Mouse (Mus musculus) gastrocnemius, adult 2 months (tissue): ENCODE measurements around the gene Wwc1. TPM values are rescaled to one million over a fixed set of nuclear protein-coding genes. Genes with fewer than 3 reads are reported as not detected.
A peak's percentile ranks its signal among the peaks of the same experiment; 100 is the strongest.

Source experiments
- DNase-seq: peaks from one replicate; pipeline ENCODE4 v3.0.0; 2022
- H3K27ac ChIP-seq: fragments of 200-600 bp; 2 replicates; pipeline ENCODE4 v1.8.1; 2022; ENCODE audit warnings: mild to moderate bottlenecking
- H3K4me3 ChIP-seq: fragments of 200-600 bp; 2 replicates; pipeline ENCODE4 v1.8.1; 2022; ENCODE audit warnings: mild to moderate bottlenecking, moderate library complexity
- CTCF ChIP-seq: fragments of 200-600 bp; IDR thresholded peaks from 2 replicates; pipeline ENCODE4 v1.8.1; 2022; ENCODE audit warnings: antibody characterized with exemption, mild to moderate bottlenecking, moderate library complexity
- intact Hi-C: fragments of 180-260 bp; cut with DNase I; formaldehyde crosslinking; loops from one replicate; pipeline ENCODE4 v1.15.1; 2025
- total RNA-seq, 2 experiments: library from RNA; stranded (reverse); gene quantifications; 2 replicates each; pipeline ENCODE4 v1.2.3; 2021

The Wwc1 gene
- total RNA-seq, 2 experiments from 2014 or later: not detected

DNA sequence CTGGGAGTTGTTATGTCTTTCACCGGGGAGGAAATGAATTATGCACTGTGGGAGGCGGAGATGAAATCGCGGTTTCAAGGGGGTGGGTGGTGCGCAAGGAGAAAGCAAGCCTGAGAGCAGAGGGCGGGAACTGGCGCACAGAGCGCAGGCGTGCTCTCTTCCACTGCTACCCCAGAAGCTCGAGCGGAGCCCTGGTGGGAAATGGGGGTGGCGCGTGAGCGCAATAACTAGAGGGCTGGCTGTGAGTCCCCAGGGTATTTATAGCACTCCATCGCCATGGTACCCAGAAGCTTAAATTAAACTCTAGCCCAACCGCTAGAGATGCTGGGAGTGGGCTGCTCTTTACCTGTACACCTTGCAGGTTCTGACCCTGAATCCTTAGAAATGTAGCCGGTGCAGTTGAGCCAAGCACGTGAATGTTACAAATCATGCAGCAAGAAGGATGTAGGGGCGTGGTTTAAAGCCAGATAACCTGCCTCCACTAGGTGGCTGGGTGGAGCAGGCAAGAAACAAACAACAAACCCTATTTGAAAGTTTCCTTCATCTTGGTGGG lies 5.6 kb upstream of the Wwc1 start:
- Histone ChIP-seq H3K4me3 (no peak overlapping the region), H3K27ac (no peak overlapping the region)
- DNase-seq: no peak
- TF ChIP-seq CTCF: no peak
- intact Hi-C loops: no loop called here

DNA sequence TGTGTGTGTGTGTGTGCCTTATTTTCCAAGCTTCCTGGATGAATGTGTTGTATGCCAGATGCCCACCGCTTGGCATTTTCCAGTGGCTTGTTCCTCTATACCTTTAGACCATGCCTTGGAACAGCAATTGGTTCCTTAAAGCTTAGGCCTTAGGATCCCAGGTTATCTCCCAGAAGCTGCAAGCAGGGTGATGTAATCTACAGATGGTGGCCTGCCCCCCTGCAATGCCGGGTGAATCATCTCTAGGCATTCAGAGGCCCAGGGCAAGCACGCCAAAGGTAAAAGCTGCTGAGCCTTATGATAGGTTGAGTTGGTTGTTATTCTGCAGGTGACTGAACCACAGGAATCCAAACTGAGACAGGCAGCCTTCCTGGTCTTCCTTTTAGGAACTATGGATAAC lies 2.4 kb upstream of the Wwc1 start:
- Histone ChIP-seq H3K27ac (no peak overlapping the region), H3K4me3 (no peak overlapping the region)
- no peak for TF ChIP-seq CTCF
- no peak for DNase-seq
- intact Hi-C loops: no loop called here

DNA sequence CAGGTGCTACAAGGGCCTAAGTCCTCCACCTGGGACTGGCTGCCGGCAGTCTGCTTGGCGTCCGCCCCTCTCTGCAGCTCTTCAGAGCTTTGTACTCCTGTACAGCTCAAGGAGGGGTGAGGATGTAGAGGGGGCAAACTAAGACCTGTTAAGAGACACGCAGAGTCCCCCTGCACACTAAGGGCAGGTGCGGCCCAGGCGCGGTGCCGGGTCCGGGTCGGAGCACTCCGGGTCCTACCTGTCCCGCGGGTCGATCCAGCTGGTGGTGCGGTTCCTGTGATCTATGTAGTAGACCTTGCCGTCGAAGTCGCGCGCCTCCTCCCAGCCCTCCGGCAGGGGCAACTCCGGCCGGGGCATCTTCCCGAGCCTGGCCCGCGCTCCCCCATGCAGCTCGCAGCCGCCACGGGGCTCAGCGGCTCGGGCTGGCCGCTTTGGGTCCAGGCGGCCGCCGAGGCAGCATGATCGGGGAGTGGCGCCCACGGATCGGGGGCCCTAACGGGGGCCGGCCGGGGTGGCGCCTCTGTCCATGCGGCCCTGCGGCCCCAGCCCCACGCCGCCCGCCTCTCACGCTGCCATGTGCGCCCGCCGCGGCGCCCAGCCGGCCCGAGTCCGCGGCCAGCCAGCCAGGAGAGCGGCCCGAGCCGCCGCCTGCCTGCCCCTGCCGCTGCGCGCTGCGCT lies 455 bp downstream of the Wwc1 start:
- peak overlapping the region; percentile 73 for H3K4me3 ChIP-seq
- DNase-seq: peak; percentile 31
- no peak for TF ChIP-seq CTCF
- no peak overlapping the region for H3K27ac ChIP-seq
- intact Hi-C loops: no loop called here

DNA sequence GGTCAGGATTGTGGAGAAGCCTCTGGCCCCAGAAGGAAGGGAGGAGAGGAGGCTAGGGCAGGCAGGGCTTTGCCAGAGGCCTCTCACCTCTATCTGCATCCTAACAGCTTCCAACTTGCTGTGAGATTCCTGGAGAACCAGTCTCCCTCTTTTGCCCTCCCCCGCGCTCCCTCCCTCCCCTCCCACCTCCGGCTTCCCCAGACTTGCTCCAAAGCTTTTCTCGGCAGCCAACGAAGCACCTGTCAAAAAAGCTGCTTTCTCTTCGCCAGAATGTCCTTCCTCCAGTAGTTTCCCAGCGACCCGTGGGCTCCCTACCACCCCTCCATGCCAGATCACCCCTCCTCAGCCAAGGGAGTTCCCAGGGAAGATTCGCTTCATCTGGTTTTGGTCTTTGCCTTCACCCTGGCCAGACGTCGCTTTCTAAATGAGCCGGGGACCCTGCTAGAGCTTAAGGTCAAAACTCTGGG lies 1.0 kb downstream of the Wwc1 start:
- no peak for TF ChIP-seq CTCF
- intact Hi-C loops: no loop called here
- DNase-seq: no peak

DNA sequence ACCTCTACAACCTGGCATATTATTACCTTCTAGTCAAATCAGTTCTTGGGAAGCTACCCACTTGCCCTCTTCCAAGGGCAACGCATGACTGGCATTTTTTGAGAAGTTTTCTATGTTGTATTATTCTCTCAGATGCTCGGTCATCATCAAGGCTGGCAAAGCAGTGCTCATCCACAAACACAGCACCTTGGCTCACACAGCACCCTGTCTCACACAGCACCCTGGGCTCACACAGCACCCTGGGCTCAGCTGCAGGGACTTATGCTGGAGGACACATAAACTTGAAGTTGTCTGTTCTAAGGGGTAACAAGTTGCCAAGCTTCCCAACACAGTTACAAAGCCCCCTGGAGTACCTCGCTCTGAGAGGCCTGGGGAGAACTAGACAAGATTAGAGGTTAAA lies 2.5 kb downstream of the Wwc1 start:
- no peak for TF ChIP-seq CTCF
- H3K4me3 ChIP-seq: no peak overlapping the region
- no peak overlapping the region for H3K27ac ChIP-seq
- DNase-seq: no peak
- intact Hi-C loops: no loop called here

More for the DNA sequence above, 1.0 kb downstream of the Wwc1 start:
- H3K27ac ChIP-seq: no peak overlapping the region
- peak overlapping the region; percentile 73 for H3K4me3 ChIP-seq

DNA sequence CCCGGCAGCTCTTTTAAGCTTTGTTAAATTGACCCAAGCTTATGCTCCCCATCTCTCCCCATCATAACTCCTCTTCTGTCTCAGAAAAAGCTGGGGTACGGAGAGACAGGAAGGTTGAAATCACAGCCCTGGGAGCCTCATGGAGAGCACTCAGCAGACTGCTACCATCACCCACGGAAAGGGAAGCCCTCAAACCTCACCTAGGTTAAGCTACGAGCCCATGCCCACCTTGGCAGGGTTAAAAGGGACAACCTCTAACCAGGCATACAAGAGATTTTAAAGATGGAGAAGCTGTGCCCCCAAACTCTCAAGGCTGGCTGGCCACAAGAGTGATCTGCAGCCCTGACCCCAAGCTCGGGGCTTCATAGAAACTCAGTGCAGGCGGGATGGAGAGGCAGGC lies 3.2 kb downstream of the Wwc1 start:
- no peak for DNase-seq
- Histone ChIP-seq H3K4me3 (no peak overlapping the region), H3K27ac (no peak overlapping the region)
- no peak for TF ChIP-seq CTCF
- intact Hi-C loops: no loop called here

DNA sequence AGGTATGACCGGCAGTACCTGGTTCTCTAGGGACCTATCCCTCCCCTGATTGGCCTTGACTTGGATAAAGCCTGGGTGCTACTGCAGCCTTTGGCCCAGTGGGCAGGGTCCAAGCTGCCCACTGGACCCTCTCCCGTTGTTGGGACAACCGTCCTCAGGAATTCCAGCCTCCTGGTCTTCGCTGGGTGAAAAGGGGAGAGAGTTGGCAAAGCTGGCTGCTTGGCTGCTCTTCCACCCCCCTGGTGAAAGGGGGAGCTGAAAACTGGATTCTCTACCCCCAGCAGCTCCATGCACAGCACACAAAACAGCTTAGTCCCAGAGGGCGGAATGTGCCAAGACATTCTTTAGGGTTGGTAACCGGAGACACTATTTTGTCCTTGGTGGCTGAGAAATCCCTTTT lies 3.8 kb downstream of the Wwc1 start:
- DNase-seq: no peak
- Histone ChIP-seq H3K4me3 (no peak overlapping the region), H3K27ac (no peak overlapping the region)
- intact Hi-C loops: no loop called here
- no peak for TF ChIP-seq CTCF

DNA sequence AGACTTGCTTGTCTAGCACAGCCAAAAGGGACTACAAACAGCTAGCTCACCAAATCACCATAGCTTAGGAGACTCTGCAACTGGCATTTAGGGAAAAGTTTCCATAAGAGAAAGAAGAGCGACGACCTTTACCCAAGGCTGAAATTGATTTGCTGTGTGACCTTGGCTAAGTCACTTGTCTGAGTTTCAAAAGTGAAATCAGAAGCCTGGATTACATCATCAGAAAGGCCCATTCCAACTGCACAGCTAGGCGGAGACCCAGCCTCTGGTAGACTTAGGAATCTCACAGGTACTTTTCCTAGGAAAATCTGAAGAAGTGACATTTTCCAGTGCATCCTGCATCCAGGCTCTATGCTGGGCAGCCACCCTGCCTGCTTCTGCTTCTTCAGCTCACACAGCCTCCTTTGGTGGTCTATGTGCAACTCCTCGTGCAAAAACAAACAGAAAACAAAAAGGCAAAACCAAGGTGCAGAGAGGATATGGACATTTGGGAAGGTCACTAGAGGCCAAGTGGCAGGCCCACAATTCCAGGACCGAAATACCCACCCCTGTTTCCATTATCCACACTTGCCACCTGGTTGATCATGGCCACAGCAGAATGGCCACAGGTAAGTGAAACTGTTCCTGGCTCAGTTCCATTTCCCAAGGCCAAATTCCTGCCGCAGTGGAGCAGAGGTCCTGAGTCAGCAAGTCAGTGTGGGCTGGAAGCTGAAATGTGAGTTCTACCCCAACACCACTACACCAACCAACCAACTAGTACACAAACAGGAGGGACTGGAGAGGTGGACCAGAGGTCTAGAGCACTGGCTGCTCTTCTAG lies 5.5 kb downstream of the Wwc1 start:
- DNase-seq: no peak
- intact Hi-C loops: no loop called here
- TF ChIP-seq CTCF: no peak
- H3K27ac ChIP-seq: no peak overlapping the region
- no peak overlapping the region for H3K4me3 ChIP-seq

DNA sequence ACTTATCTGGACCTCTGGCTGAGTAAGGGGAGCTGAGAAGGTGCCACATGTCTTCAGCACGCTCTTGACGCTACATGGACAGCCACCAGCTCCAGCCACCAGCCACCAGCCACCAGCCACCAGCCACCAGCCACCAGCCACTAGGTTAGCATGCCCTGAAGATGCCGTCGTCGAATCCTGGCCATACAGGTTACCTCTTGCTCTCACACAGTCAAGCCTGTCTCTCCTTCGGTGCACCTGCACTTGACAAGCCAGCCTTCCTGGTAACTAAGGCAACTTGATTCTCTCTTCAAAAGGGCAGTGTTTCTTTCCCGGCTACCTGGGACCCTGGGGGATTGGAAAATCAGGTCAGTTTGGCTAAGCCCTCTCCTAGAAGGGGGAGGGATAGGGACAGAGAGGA lies 7.2 kb downstream of the Wwc1 start:
- Histone ChIP-seq H3K27ac (no peak overlapping the region), H3K4me3 (no peak overlapping the region)
- DNase-seq: no peak
- intact Hi-C loops: no loop called here
- TF ChIP-seq CTCF: no peak

DNA sequence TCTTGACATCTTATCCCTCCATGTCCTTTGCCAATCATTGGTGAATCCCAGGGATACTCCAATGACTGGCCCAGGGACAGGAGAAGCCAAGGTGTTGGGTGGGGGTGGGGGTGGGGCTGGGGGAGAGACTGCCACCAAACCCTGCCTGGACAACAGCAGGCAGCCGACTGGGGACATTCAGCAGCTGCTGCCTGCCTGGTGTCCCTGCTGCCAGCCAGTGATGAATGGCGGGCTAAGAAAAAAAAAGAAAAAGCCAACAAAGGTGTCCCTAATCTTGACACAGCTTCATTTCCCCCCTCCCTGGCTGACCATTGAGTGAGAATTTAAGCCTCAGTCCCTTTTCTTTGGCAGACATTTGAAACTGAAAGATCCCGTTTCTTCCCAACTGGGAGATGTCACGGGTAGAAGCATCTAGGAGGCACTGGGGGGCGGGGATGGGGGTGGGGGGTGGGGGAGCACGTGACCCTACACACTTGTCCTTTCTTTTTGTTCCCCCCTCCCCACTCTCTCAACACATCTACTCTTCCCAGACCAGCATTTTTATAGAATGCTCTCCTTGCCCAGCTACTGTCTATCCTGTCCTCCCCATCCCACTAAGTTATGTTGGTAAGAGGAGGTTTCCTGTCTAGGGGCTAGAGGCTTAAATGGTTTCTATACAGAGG lies 7.9 kb downstream of the Wwc1 start:
- Histone ChIP-seq H3K4me3 (no peak overlapping the region), H3K27ac (no peak overlapping the region)
- no peak for TF ChIP-seq CTCF
- intact Hi-C loops: no loop called here
- no peak for DNase-seq

DNA sequence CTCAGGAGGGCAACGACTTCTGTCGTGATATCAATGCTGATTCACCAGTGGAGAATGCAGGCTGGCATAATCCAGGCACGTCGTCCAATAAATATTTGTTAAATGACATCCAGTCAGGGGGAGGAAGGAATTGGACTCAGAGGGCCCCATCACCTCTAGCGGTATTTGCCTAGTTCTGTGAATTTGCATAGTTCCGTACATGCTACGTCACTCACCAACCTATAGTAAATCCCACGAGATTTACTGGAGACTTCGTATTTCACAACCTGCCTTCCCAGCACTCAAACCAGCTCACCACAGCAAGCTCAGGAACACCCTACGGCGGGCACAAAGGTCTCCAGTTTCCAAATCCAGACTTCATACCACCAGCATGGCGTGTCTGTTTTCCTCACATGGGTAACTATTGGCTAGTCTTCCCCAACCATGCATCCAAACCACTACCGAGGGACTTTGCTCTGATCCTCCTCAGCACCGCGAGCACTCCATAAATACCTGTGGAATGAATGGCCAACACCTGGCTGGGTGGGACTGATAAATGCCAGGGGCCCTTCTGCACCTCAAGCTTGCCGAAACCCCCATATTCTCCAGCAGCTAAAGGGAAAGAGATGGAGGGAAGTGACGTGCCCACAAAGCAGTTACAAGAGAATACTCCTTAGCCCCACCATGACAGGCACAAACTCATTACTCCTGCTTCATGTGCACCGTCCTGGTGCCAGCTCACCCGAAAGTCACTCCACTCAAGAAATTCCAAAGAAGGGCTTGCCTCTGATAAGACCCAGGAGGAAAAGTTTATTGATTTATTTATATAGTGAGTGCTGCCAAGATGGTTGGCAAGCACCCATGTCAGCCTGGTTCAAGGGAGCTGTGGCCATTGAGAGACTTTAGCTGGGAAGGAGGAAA lies 9.3 kb downstream of the Wwc1 start:
- intact Hi-C loops: no loop called here
- no peak overlapping the region for H3K4me3 ChIP-seq
- DNase-seq: no peak
- no peak overlapping the region for H3K27ac ChIP-seq
- no peak for TF ChIP-seq CTCF

DNA sequence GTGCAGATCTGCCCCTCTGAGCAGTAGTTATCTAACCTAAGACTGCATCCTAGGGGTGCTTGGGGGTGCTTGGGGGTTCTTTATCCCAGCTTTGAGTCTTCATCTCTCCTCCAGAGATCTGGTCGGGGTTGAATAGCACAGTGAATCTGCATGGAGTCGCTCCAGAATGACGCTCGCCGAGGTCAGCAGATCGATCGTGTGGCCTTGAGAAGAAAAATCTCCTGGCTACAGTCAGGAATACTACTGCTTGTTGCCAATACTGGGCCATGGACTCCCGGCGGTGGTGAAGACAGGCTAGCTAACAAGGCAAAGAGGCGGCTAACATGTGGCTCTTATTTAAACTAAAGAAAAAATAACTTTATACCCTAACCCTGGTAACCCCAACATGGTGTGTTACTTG lies 12.0 kb downstream of the Wwc1 start:
- Histone ChIP-seq H3K27ac (no peak overlapping the region), H3K4me3 (no peak overlapping the region)
- DNase-seq: no peak
- TF ChIP-seq CTCF: no peak
- intact Hi-C loops: no loop called here
